16 mouse cellular contexts compared by ENCODE assay signal in genomic region chr4:134884364-134884763, GRCm38 (mm10). TPM values are rescaled to one million over a fixed set of nuclear protein-coding genes. Genes with fewer than 3 reads are reported as not detected.
"Had no signal": no experiment of that assay in that cellular context is flagged by ENCODE, and none has a peak within 500 bp of the region (broad histone marks: within the 10 kb centered on the region; RNA-seq: fewer than 3 reads in every experiment).

No protein-coding gene starts in this region.

- H3K36me3 ChIP-seq: limb, embryonic 10.5 days; midbrain, embryonic 13.5 days; neural tube, embryonic 15.5 days; stomach, embryonic 15.5 days had no signal

- DNase-seq: kidney, postnatal 14 days; lung, adult 2 months; lung, postnatal 36 days; thymus, adult 2 months; thymus, postnatal 25 days had no signal

- ATAC-seq: lung, postnatal 0 days; midbrain, embryonic 13.5 days had no signal

- H3K27me3 ChIP-seq: liver, embryonic 15.5 days; midbrain, embryonic 13.5 days; neural tube, embryonic 15.5 days; stomach, embryonic 15.5 days had no signal

- H3K4me3 ChIP-seq: left cerebral cortex, adult 2 months; limb, embryonic 10.5 days; liver, embryonic 15.5 days; midbrain, embryonic 13.5 days; neural tube, embryonic 15.5 days; stomach, embryonic 15.5 days had no signal

- H3K27ac ChIP-seq: left cerebral cortex, adult 2 months; limb, embryonic 10.5 days; liver, embryonic 15.5 days; midbrain, embryonic 13.5 days; neural tube, embryonic 15.5 days; stomach, embryonic 15.5 days had no signal

- H3K9ac ChIP-seq: liver, embryonic 15.5 days; midbrain, embryonic 13.5 days; neural tube, embryonic 15.5 days; stomach, embryonic 15.5 days had no signal

- H3K9me3 ChIP-seq: limb, embryonic 10.5 days; liver, embryonic 15.5 days; neural tube, embryonic 15.5 days; stomach, embryonic 15.5 days had no signal

- H3K4me2 ChIP-seq: liver, embryonic 11.5 days; liver, embryonic 15.5 days; midbrain, embryonic 13.5 days; neural tube, embryonic 15.5 days; stomach, embryonic 15.5 days had no signal

RNA-seq across cellular contexts. Expression of gene Rhd, which starts 20.0 kb away (rescaled TPM):
- total RNA-seq: layer of hippocampus, postnatal 25 days; left cerebral cortex, adult 2 months; left cerebral cortex, postnatal 14 days had no signal
- polyA plus RNA-seq: large intestine, adult 2 months had no signal
